Mouse (Mus musculus): ENCODE measurements around the gene Ccdc127. TPM values are rescaled to one million over a fixed set of nuclear protein-coding genes. Genes with fewer than 3 reads are reported as not detected.

Gene Ccdc127
- polyA plus RNA-seq, 1 experiment = 23.1 TPM

GRCm38 (mm10) chr13:74382289-74382688 lies 32.2 kb downstream of the Ccdc127 start:
- TF ChIP-seq CTCF (IDR thresholded peaks at IDR 0.05; ENCODE audit: low read depth, low read length) (no peak), POLR2A (IDR thresholded peaks at IDR 0.05; ENCODE audit: borderline replicate concordance, low read depth, low read length) (no peak)
- H3K4me1 ChIP-seq (ENCODE audit: control insufficient read depth, insufficient read depth, low read length) = no peaks in the 10 kb centered on the region
- H3K4me3 ChIP-seq (ENCODE audit: insufficient read depth, low read length) = no peak overlapping the region
- no peak overlapping the region for H3K27ac ChIP-seq (ENCODE audit: insufficient read depth, low read depth, low read length)

DNA sequence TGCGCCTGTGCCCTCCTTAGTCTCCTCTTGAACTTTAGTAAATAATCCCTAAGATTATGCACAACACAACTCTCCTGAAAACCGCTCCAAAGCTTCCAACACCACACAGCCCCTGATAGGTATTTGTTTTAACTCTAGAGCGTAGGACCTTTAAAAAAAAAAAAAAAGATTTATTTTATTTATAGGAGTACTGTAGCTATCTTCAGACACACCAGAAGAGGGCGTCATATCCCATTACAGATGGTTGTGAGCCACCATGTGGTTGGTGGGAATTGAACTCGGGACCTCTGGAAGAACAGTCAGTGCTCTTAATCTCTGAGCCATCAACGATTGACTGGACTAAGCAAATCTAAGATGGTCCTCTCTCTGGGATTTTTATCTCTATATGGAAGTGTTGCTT lies 39.6 kb downstream of the Ccdc127 start:
- TF ChIP-seq CTCF (IDR thresholded peaks at IDR 0.05; ENCODE audit: low read depth, low read length) (no peak), POLR2A (IDR thresholded peaks at IDR 0.05; ENCODE audit: borderline replicate concordance, low read depth, low read length) (no peak)
- peak overlapping the region; percentile 86 for H3K4me3 ChIP-seq (ENCODE audit: insufficient read depth, low read length)

GRCm38 (mm10) chr13:74390371-74390990 lies 40.4 kb downstream of the Ccdc127 start, which contains the start of gene Zfp72:
Zfp72 (minus strand) TSS chr13:74390836.
- no peak within 1 kb of the TSS for H3K27ac ChIP-seq (ENCODE audit: insufficient read depth, low read depth, low read length)
- TF ChIP-seq POLR2A (IDR thresholded peaks at IDR 0.05; ENCODE audit: borderline replicate concordance, low read depth, low read length) = no peak
- no peak for TF ChIP-seq CTCF (IDR thresholded peaks at IDR 0.05; ENCODE audit: low read depth, low read length)

More for the DNA sequence above, 39.6 kb downstream of the Ccdc127 start:
- Histone ChIP-seq H3K4me1 (ENCODE audit: control insufficient read depth, insufficient read depth, low read length) (no peaks in the 10 kb centered on the region), H3K27ac (ENCODE audit: insufficient read depth, low read depth, low read length) (no peak overlapping the region)

GRCm38 (mm10) chr13:74391156-74391555 lies 41.0 kb downstream of the Ccdc127 start:
- no peak overlapping the region for H3K4me3 ChIP-seq (ENCODE audit: insufficient read depth, low read length)
- no peak overlapping the region for H3K27ac ChIP-seq (ENCODE audit: insufficient read depth, low read depth, low read length)
- H3K4me1 ChIP-seq (ENCODE audit: control insufficient read depth, insufficient read depth, low read length) = no peaks in the 10 kb centered on the region
- TF ChIP-seq POLR2A (IDR thresholded peaks at IDR 0.05; ENCODE audit: borderline replicate concordance, low read depth, low read length) (no peak), CTCF (IDR thresholded peaks at IDR 0.05; ENCODE audit: low read depth, low read length) (no peak)

More at GRCm38 (mm10) chr13:74390371-74390990, 40.4 kb downstream of the Ccdc127 start, which contains the start of gene Zfp72:
- Histone ChIP-seq H3K4me1 (ENCODE audit: control insufficient read depth, insufficient read depth, low read length) (no peaks in the 10 kb centered on the region), H3K4me3 (ENCODE audit: insufficient read depth, low read length) (peak within 1 kb of the TSS; percentile 86)

DNA sequence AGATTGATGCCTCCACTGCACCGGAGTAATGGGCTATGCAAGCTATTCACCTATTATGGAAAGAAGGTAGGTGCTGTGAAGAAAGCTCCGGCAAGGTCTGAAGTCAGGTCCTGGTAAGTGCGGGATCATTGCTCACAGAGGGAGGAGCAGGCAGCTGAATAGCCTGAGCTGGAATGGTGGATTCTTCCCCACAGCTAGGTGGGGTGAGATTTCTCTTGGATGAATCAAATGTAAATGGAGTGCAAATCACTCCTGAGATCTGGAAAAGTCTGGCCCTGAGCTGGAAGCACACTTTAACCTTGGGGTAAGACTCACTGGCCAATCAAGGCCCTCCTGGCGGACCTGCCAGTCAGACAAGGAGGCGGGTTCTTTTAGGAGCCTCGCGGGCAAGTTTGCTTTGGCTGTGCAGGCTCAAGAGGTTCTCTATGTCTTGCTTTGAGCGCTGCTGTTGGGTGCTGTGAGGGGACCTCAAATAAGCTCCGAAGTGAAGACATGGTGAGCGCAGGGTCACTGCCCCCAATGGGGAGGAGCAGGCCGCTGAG lies 49.3 kb downstream of the Ccdc127 start, which contains the start of gene Ftl1-ps1:
Gene Ftl1-ps1 (plus strand): TSS at position 397 of the 542 bp plus-strand sequence.
- no peak within 1 kb of the TSS for H3K27ac ChIP-seq (ENCODE audit: insufficient read depth, low read depth, low read length)
- no peaks in the 10 kb centered on the region for H3K4me1 ChIP-seq (ENCODE audit: control insufficient read depth, insufficient read depth, low read length)
- TF ChIP-seq CTCF (IDR thresholded peaks at IDR 0.05; ENCODE audit: low read depth, low read length) (no peak), POLR2A (IDR thresholded peaks at IDR 0.05; ENCODE audit: borderline replicate concordance, low read depth, low read length) (no peak)
- no peak within 1 kb of the TSS for H3K4me3 ChIP-seq (ENCODE audit: insufficient read depth, low read length)

Other genes starting within 250 kb of the Ccdc127 start
- not detected in 2 replicates for gene Slc9a3, start 228.9 kb upstream of the Ccdc127 start, polyA plus RNA-seq (2012; ENCODE audit: insufficient read depth, insufficient read length, missing spikeins)
- gene Exoc3, start 141.6 kb upstream of the Ccdc127 start, polyA plus RNA-seq (2012; ENCODE audit: insufficient read depth, insufficient read length, missing spikeins) = 84.9 and 91.7 TPM in 2 replicates
- 44.4 and 47.8 TPM in 2 replicates for gene Ahrr, start 58.0 kb upstream of the Ccdc127 start, polyA plus RNA-seq (2012; ENCODE audit: insufficient read depth, insufficient read length, missing spikeins)
- 115 and 120 TPM in 2 replicates for gene Pdcd6, start 32.7 kb upstream of the Ccdc127 start, polyA plus RNA-seq (2012; ENCODE audit: insufficient read depth, insufficient read length, missing spikeins)
- 141 and 167 TPM in 2 replicates for gene Sdha, start within 50 bp of the Ccdc127 start, polyA plus RNA-seq (2012; ENCODE audit: insufficient read depth, insufficient read length, missing spikeins)
- gene Lrrc14b, start 13.7 kb downstream of the Ccdc127 start, polyA plus RNA-seq (2012; ENCODE audit: insufficient read depth, insufficient read length, missing spikeins) = 0.66 and 0.68 TPM in 2 replicates
- gene Zfp72, start 40.5 kb downstream of the Ccdc127 start, polyA plus RNA-seq (2012; ENCODE audit: insufficient read depth, insufficient read length, missing spikeins) = 1.6 and 1.9 TPM in 2 replicates
- gene Ftl1-ps1, start 49.4 kb downstream of the Ccdc127 start, polyA plus RNA-seq (2012; ENCODE audit: insufficient read depth, insufficient read length, missing spikeins) = 1,981 and 2,080 TPM in 2 replicates
- gene Zfp825, start 143.7 kb downstream of the Ccdc127 start, polyA plus RNA-seq (2012; ENCODE audit: insufficient read depth, insufficient read length, missing spikeins) = 15.2 and 17.6 TPM in 2 replicates